9 mouse cellular contexts compared by ENCODE assay signal in the genomic region with DNA sequence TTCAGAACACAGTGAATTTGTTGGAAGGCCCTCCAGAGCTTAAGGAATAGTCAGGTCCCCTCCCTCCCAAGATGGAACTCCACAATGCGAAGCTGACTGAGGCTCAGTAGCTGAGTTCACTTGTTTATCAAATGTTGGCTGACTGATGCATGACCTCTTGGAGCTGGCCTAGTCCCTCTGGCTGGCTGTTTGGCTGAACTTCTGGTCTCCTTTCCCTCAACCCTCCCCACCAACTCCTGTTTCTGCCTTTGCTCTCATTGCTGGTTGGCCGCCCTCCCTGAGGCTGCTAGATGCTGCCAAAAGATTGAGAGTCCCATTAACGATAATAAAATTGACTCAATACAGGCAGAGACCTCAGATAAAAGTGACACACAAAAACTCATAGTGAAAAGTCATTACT.
DNase-seq lines count a peak whose midpoint lies in the region; ATAC-seq and TF ChIP-seq lines count a peak whose summit lies in the region.
"Had no signal": no experiment of that assay in that cellular context is flagged by ENCODE, and none has a peak within 500 bp of the region (broad histone marks: within the 10 kb centered on the region; RNA-seq: fewer than 3 reads in every experiment).

No protein-coding gene starts in this region.

- no peak overlapping the region for H3K27ac ChIP-seq in heart, embryonic 15.5 days
- H3K27ac ChIP-seq in limb, embryonic 15.5 days = no peak overlapping the region
- H3K27ac ChIP-seq in hindbrain, postnatal 0 days = no peak overlapping the region
- H3K27ac ChIP-seq in thymus, adult 2 months (ENCODE audit: control insufficient read depth, insufficient read depth, low read length) = no peak overlapping the region
- H3K27ac ChIP-seq: layer of hippocampus, adult 2 months had no signal

- WGBS in heart, embryonic 15.5 days = 62% methylated on average over 3 of the region's 3 CpGs
- 61% methylated on average over 3 of the region's 3 CpGs for WGBS in limb, embryonic 15.5 days
- 85% methylated on average over 3 of the region's 3 CpGs for WGBS in hindbrain, postnatal 0 days
- 88% methylated on average over 3 of the region's 3 CpGs for WGBS in thymus, adult 2 months

- DNase-seq in testis, postnatal 14 days (ENCODE audit: low spot score) = peak; percentile 5
- DNase-seq in testis, postnatal 10 days (ENCODE audit: low spot score) = no peak
- DNase-seq in hindbrain, postnatal 0 days (ENCODE audit: low spot score) = no peak
- no peak for DNase-seq in thymus, adult 2 months
- no peak for DNase-seq in layer of hippocampus, adult 9-10 months (ENCODE audit: low spot score)
- DNase-seq in cerebellum, postnatal 10 days = no peak

- ATAC-seq in heart, embryonic 15.5 days (replicated peaks; ENCODE audit: insufficient number of reproducible peaks, insufficient read depth, low FRiP score, low read depth) = peak; percentile 35; the same call in 1 of the 2 replicates
- peak; percentile 63; the same call in 1 of the 2 replicates for ATAC-seq in limb, embryonic 15.5 days (ENCODE audit: insufficient number of reproducible peaks, low FRiP score, low TSS enrichment, low read depth)
- no peak for ATAC-seq in hindbrain, postnatal 0 days

- H3K4me1 ChIP-seq in heart, embryonic 15.5 days (replicated peaks) = no peaks in the 10 kb centered on the region
- H3K4me1 ChIP-seq in limb, embryonic 15.5 days = no peaks in the 10 kb centered on the region
- no peaks in the 10 kb centered on the region for H3K4me1 ChIP-seq in hindbrain, postnatal 0 days (ENCODE audit: insufficient read depth, low read length)
- no peaks in the 10 kb centered on the region for H3K4me1 ChIP-seq in thymus, adult 2 months (replicated peaks; ENCODE audit: control insufficient read depth, insufficient read depth, low read length)

- H3K4me3 ChIP-seq in heart, embryonic 15.5 days = no peak overlapping the region
- no peak overlapping the region for H3K4me3 ChIP-seq in limb, embryonic 15.5 days
- no peak overlapping the region for H3K4me3 ChIP-seq in hindbrain, postnatal 0 days (ENCODE audit: low read length)
- no peak overlapping the region for H3K4me3 ChIP-seq in thymus, adult 2 months (ENCODE audit: control insufficient read depth, insufficient read depth, low read length)
- H3K4me3 ChIP-seq: layer of hippocampus, adult 2 months had no signal

- no peak for TF ChIP-seq CTCF in hindbrain, postnatal 0 days (IDR thresholded peaks at IDR 0.05; ENCODE audit: low read depth)
- no peak for TF ChIP-seq CTCF in thymus, adult 2 months (IDR thresholded peaks at IDR 0.05; ENCODE audit: borderline replicate concordance, control insufficient read depth, extremely low read depth, insufficient read depth, low read length, poor library complexity)

- H3K4me2 ChIP-seq in heart, embryonic 15.5 days = no peak overlapping the region
- H3K4me2 ChIP-seq in limb, embryonic 15.5 days = no peak overlapping the region
- no peak overlapping the region for H3K4me2 ChIP-seq in hindbrain, postnatal 0 days (ENCODE audit: low read depth, low read length)

- no peaks in the 10 kb centered on the region for H3K36me3 ChIP-seq in heart, embryonic 15.5 days
- H3K36me3 ChIP-seq in limb, embryonic 15.5 days = no peaks in the 10 kb centered on the region
- no peaks in the 10 kb centered on the region for H3K36me3 ChIP-seq in hindbrain, postnatal 0 days (ENCODE audit: insufficient read depth, low read length)
- no peaks in the 10 kb centered on the region for H3K36me3 ChIP-seq in thymus, adult 2 months (ENCODE audit: control insufficient read depth, insufficient read depth, low read length)

- no peak overlapping the region for H3K9ac ChIP-seq in heart, embryonic 15.5 days
- H3K9ac ChIP-seq in limb, embryonic 15.5 days = no peak overlapping the region
- H3K9ac ChIP-seq in hindbrain, postnatal 0 days (replicated peaks; ENCODE audit: low read length) = no peak overlapping the region

- TF ChIP-seq POLR2A in thymus, adult 2 months (IDR thresholded peaks at IDR 0.05; ENCODE audit: control insufficient read depth, extremely low read depth, insufficient read depth, low read length, poor library complexity) = no peak

- no peaks in the 10 kb centered on the region for H3K9me3 ChIP-seq in heart, embryonic 15.5 days (replicated peaks)
- H3K9me3 ChIP-seq in limb, embryonic 15.5 days = no peaks in the 10 kb centered on the region
- no peaks in the 10 kb centered on the region for H3K9me3 ChIP-seq in hindbrain, postnatal 0 days (ENCODE audit: low read length)

- H3K27me3 ChIP-seq in heart, embryonic 15.5 days = no peaks in the 10 kb centered on the region
- H3K27me3 ChIP-seq in limb, embryonic 15.5 days = no peaks in the 10 kb centered on the region
- no peaks in the 10 kb centered on the region for H3K27me3 ChIP-seq in hindbrain, postnatal 0 days (ENCODE audit: insufficient read depth, low read length)
- no peaks in the 10 kb centered on the region for H3K27me3 ChIP-seq in thymus, adult 2 months (ENCODE audit: control insufficient read depth, insufficient read depth, low read length)
